Mouse (Mus musculus) brain, embryonic 14.5 days (tissue): ENCODE measurements around the gene Cela1.

Experiments
- CTCF ChIP-seq: fragments of 200-500 bp; IDR thresholded peaks from 2 replicates; pipeline ENCODE4 v1.5.1; 2012; ENCODE audit warnings: inconsistent platforms, mild to moderate bottlenecking, moderate library complexity, borderline replicate concordance; ENCODE audit not compliant: insufficient read depth, insufficient read length; ENCODE audit errors: extremely low read depth
- POLR2A ChIP-seq: fragments of 200-500 bp; IDR thresholded peaks from 2 replicates; pipeline ENCODE4 v1.6.1; 2012; ENCODE audit warnings: mild to moderate bottlenecking, inconsistent platforms, borderline replicate concordance; ENCODE audit not compliant: poor library complexity, insufficient read depth, insufficient read length, severe bottlenecking; ENCODE audit errors: extremely low read depth

DNA sequence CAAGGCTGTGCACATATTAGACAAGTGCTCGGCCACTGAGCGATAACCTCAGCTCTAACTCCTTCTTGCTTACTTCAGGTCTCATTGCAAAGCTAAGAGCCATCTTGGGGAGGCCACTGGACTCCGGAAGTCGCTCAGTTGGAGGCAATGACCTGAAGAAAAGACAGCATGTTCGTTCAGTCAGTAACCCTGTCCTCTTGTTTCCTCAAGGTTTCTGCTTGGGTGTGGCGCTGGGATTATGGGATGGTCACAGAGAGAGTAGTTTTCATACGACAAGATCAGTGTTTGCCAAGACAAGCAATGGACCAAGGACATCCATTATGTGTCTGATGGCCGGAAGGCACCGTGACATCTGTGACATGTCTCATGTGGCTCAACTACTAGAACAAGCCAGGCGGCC, 13.2 kb downstream of the Cela1 start:
- TF ChIP-seq CTCF = no peak
- TF ChIP-seq POLR2A = no peak
